Mouse (Mus musculus): ENCODE data around the gene Lcn5. TPM values are rescaled to one million over a fixed set of nuclear protein-coding genes. Genes with fewer than 3 reads are reported as not detected.
"Not testable (repeated sequence)": the region's sequence is repeated elsewhere in the genome, so short reads cannot be mapped to it uniquely, and the experiment has no call there.

The Lcn5 gene
- polyA plus RNA-seq, 1 experiment from 2014 or later, result not detected

DNA sequence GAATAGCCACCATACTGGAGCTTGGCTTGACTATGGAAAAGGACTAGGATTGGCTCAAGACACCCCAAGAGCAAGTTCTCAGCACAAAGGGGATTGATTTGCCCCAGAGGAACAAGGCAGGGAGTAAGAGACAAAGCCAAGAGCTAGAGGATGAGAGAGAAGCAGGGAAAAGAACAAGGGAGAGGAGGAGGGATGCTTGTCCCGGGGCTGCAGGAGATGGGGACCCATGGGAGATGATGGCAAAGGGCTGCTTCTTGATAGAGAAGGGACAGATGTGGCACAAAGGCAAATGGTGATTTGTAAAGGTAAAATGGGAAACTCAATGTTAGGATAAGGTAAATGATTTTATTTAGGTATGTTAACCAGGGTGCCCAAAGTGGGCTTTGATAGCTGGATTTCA is 51.3 kb downstream of the Lcn5 start:
- H3K36me3 ChIP-seq; H3K27ac ChIP-seq; ATAC-seq (ENCODE audit: insufficient number of reproducible peaks, insufficient read depth, low FRiP score, low TSS enrichment, low read depth); H3K4me3 ChIP-seq (replicated peaks); H3K27me3 ChIP-seq; H3K4me1 ChIP-seq (replicated peaks); H3K4me2 ChIP-seq; H3K9me3 ChIP-seq; H3K9ac ChIP-seq (replicated peaks): not testable (repeated sequence)
- WGBS, result 90% methylated on average over 1 of the region's 1 CpGs

DNA sequence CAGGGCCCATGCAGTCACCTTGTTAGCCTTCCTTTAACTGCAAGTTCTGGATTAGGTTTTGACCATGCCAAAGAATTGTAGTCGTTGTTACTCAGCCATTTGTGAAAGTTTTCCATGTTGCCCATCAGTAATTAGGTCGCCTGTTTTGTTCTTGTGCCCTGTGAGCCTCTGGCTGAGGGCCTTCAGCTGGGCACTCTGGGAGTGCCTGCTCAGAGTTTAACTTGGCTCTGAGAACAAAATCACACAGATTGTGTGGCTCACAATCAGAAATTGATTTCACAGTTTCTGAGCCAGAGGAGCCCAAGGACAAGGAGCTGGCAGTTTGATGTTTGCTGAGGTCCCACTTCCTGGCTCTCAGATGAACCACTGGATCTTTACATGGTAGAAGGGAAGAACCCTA is 52.0 kb downstream of the Lcn5 start:
- not testable (repeated sequence) for H3K27me3 ChIP-seq; H3K9me3 ChIP-seq; ATAC-seq (ENCODE audit: insufficient number of reproducible peaks, insufficient read depth, low FRiP score, low TSS enrichment, low read depth); H3K36me3 ChIP-seq; H3K4me1 ChIP-seq (replicated peaks); H3K9ac ChIP-seq (replicated peaks); H3K4me2 ChIP-seq; H3K4me3 ChIP-seq (replicated peaks); H3K27ac ChIP-seq
- 74% methylated on average over 2 of the region's 2 CpGs for WGBS

Other genes with a start within 250 kb of the Lcn5 start
- gene Fut7, start 234.7 kb upstream of the Lcn5 start, polyA plus RNA-seq (2016; fragmentation: Nextera tagmentation; extraction: Ambion mirVana), result not detected in 2 replicates
- gene Abca2, start 229.2 kb upstream of the Lcn5 start, polyA plus RNA-seq (2016; fragmentation: Nextera tagmentation; extraction: Ambion mirVana), result 3.5 and 5.3 TPM in 2 replicates
- gene Clic3, start 201.1 kb upstream of the Lcn5 start, polyA plus RNA-seq (2016; fragmentation: Nextera tagmentation; extraction: Ambion mirVana), result 0.68 and 1.0 TPM in 2 replicates
- 23.2 and 23.6 TPM in 2 replicates for gene Paxx, start 196.9 kb upstream of the Lcn5 start, polyA plus RNA-seq (2016; fragmentation: Nextera tagmentation; extraction: Ambion mirVana)
- 0.35 and 0.50 TPM in 2 replicates for gene Ptgds, start 187.9 kb upstream of the Lcn5 start, polyA plus RNA-seq (2016; fragmentation: Nextera tagmentation; extraction: Ambion mirVana)
- gene Lcn12, start 164.0 kb upstream of the Lcn5 start, polyA plus RNA-seq (2016; fragmentation: Nextera tagmentation; extraction: Ambion mirVana), result not detected in 2 replicates
- gene Fbxw5, start 157.2 kb upstream of the Lcn5 start, polyA plus RNA-seq (2016; fragmentation: Nextera tagmentation; extraction: Ambion mirVana), result 68.4 and 76.8 TPM in 2 replicates
- 4.0 and 6.1 TPM in 2 replicates for gene C8g, start 156.2 kb upstream of the Lcn5 start, polyA plus RNA-seq (2016; fragmentation: Nextera tagmentation; extraction: Ambion mirVana)
- gene Traf2, start 111.0 kb upstream of the Lcn5 start, polyA plus RNA-seq (2016; fragmentation: Nextera tagmentation; extraction: Ambion mirVana), result 36.9 and 39.2 TPM in 2 replicates
- gene Edf1, start 100.1 kb upstream of the Lcn5 start, polyA plus RNA-seq (2016; fragmentation: Nextera tagmentation; extraction: Ambion mirVana), result 320 and 329 TPM in 2 replicates
- 2.3 and 3.0 TPM in 2 replicates for gene Mamdc4, start 83.1 kb upstream of the Lcn5 start, polyA plus RNA-seq (2016; fragmentation: Nextera tagmentation; extraction: Ambion mirVana)
- 183 and 184 TPM in 2 replicates for gene Phpt1, start 82.7 kb upstream of the Lcn5 start, polyA plus RNA-seq (2016; fragmentation: Nextera tagmentation; extraction: Ambion mirVana)
- gene Ajm1, start 76.2 kb upstream of the Lcn5 start, polyA plus RNA-seq (2016; fragmentation: Nextera tagmentation; extraction: Ambion mirVana), result 0.08 and 0.23 TPM in 2 replicates
- 81.3 and 83.0 TPM in 2 replicates for gene Rabl6, start 49.4 kb upstream of the Lcn5 start, polyA plus RNA-seq (2016; fragmentation: Nextera tagmentation; extraction: Ambion mirVana)
- 0.18 and 0.27 TPM in 2 replicates for gene Ccdc183, start 40.3 kb upstream of the Lcn5 start, polyA plus RNA-seq (2016; fragmentation: Nextera tagmentation; extraction: Ambion mirVana)
- 21.9 and 22.6 TPM in 2 replicates for gene Tmem141, start 35.9 kb upstream of the Lcn5 start, polyA plus RNA-seq (2016; fragmentation: Nextera tagmentation; extraction: Ambion mirVana)
- 0.40 and 0.68 TPM in 2 replicates for gene Fcna, start 29.9 kb upstream of the Lcn5 start, polyA plus RNA-seq (2016; fragmentation: Nextera tagmentation; extraction: Ambion mirVana)
- gene Lcn8, start 4.8 kb upstream of the Lcn5 start, polyA plus RNA-seq (2016; fragmentation: Nextera tagmentation; extraction: Ambion mirVana), result 0.36 TPM in 1 of 2 replicates, not detected in the other
- gene Lcn6, start 18.8 kb downstream of the Lcn5 start, polyA plus RNA-seq (2016; fragmentation: Nextera tagmentation; extraction: Ambion mirVana), result not detected in 2 replicates
- not detected in 2 replicates for gene Lcn10, start 24.8 kb downstream of the Lcn5 start, polyA plus RNA-seq (2016; fragmentation: Nextera tagmentation; extraction: Ambion mirVana)
- not detected in 2 replicates for gene Obp2a, start 42.1 kb downstream of the Lcn5 start, polyA plus RNA-seq (2016; fragmentation: Nextera tagmentation; extraction: Ambion mirVana)
- 91.2 and 91.3 TPM in 2 replicates for gene Bmyc, start 48.8 kb downstream of the Lcn5 start, polyA plus RNA-seq (2016; fragmentation: Nextera tagmentation; extraction: Ambion mirVana)
- gene Obp2b, start 79.1 kb downstream of the Lcn5 start, polyA plus RNA-seq (2016; fragmentation: Nextera tagmentation; extraction: Ambion mirVana), result not detected in 2 replicates
- not detected in 2 replicates for gene Lcn3, start 107.6 kb downstream of the Lcn5 start, polyA plus RNA-seq (2016; fragmentation: Nextera tagmentation; extraction: Ambion mirVana)
- not detected in 2 replicates for gene Lcn11, start 119.1 kb downstream of the Lcn5 start, polyA plus RNA-seq (2016; fragmentation: Nextera tagmentation; extraction: Ambion mirVana)
- gene Gm13539, start 124.3 kb downstream of the Lcn5 start, polyA plus RNA-seq (2016; fragmentation: Nextera tagmentation; extraction: Ambion mirVana), result not detected in 2 replicates
- not detected in 2 replicates for gene Glt6d1, start 157.9 kb downstream of the Lcn5 start, polyA plus RNA-seq (2016; fragmentation: Nextera tagmentation; extraction: Ambion mirVana)
- not detected in 2 replicates for gene Lcn9, start 165.2 kb downstream of the Lcn5 start, polyA plus RNA-seq (2016; fragmentation: Nextera tagmentation; extraction: Ambion mirVana)
- 0.16 TPM in 1 of 2 replicates, not detected in the other for gene Sohlh1, start 189.3 kb downstream of the Lcn5 start, polyA plus RNA-seq (2016; fragmentation: Nextera tagmentation; extraction: Ambion mirVana)
- gene Kcnt1, start 205.8 kb downstream of the Lcn5 start, polyA plus RNA-seq (2016; fragmentation: Nextera tagmentation; extraction: Ambion mirVana), result 0.34 and 0.49 TPM in 2 replicates